Mouse (Mus musculus) stomach, embryonic 15.5 days (tissue): ENCODE results near the gene Cdk17. TPM values are rescaled to one million over a fixed set of nuclear protein-coding genes. Genes with fewer than 3 reads are reported as not detected.

Experiments
- ATAC-seq: fragments of 200-750 bp; cut with Nextera tagmentation; 2 replicates; pipeline ENCODE4 v1.8.0; 2017; ENCODE audit warnings: low read depth, moderate number of reproducible peaks, moderate TSS enrichment; ENCODE audit not compliant: insufficient read depth, low FRiP score
- H3K27ac ChIP-seq: fragments of 300-500 bp; sonication (generic); 2 replicates; pipeline ENCODE4 v1.5.1; 2015; ENCODE audit warnings: mild to moderate bottlenecking, inconsistent platforms
- H3K27me3 ChIP-seq: fragments of 300-500 bp; sonication (generic); replicated peaks from 2 replicates; pipeline ENCODE4 v1.6.1; 2015; ENCODE audit warnings: inconsistent platforms
- H3K36me3 ChIP-seq: fragments of 300-500 bp; sonication (generic); 2 replicates; pipeline ENCODE4 v1.6.1; 2015; ENCODE audit warnings: inconsistent platforms
- H3K4me1 ChIP-seq: fragments of 300-500 bp; sonication (generic); 2 replicates; pipeline ENCODE4 v1.6.1; 2015; ENCODE audit warnings: inconsistent platforms
- H3K4me2 ChIP-seq: fragments of 300-500 bp; sonication (generic); 2 replicates; pipeline ENCODE4 v1.6.1; 2015; ENCODE audit warnings: mild to moderate bottlenecking, inconsistent platforms
- H3K4me3 ChIP-seq: fragments of 300-500 bp; sonication (generic); replicated peaks from 2 replicates; pipeline ENCODE4 v1.5.1; 2015; ENCODE audit warnings: inconsistent platforms
- H3K9ac ChIP-seq: fragments of 300-500 bp; sonication (generic); 2 replicates; pipeline ENCODE4 v1.6.1; 2015; ENCODE audit warnings: inconsistent platforms
- H3K9me3 ChIP-seq: fragments of 300-500 bp; sonication (generic); 2 replicates; pipeline ENCODE4 v1.6.1; 2016; ENCODE audit warnings: inconsistent platforms
- WGBS: fragments of 180-500 bp; shearing (Covaris S2); methylation state at CpG from one replicate; pipeline ENCODE4 v1.1.7; 2015; 5-methylcytosine and 5-hydroxymethylcytosine counted together
- polyA plus RNA-seq: library from polyadenylated mRNA; unstranded; fragments of >200 nt; fragmentation: Nextera tagmentation; extraction: Ambion mirVana; gene quantifications from 2 replicates; pipeline ENCODE4 v1.2.1, GENCODE M21; 2015

The Cdk17 gene
- polyA plus RNA-seq, 1 experiment from 2014 or later, result 17.6 TPM

DNA sequence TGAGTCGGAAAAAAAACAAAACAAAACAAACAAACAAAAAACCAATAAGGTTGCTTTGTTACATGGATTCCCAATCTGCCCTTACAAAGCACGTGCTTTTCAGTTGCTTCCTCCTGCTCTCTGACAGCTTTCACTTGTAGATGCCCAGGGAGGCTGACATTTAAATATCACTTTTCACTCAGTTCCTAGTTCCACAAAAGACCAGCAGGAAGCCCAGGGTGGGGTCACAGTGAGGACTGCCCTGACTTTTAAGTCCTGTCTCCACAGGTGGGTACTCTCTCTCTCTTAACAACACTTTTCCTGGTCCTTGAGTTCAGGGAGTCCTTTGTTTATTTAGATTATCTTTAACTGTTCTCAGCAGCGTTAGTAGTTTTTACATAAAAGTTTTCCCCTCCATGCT is 81.5 kb downstream of the Cdk17 start:
- Histone ChIP-seq H3K4me2 (no peak overlapping the region), H3K36me3 (peaks cover 4% of the 10 kb centered on the region; the same call in 1 of the 2 replicates), H3K9ac (no peak overlapping the region), H3K27ac (no peak overlapping the region), H3K4me1 (peaks cover 2% of the 10 kb centered on the region; the same call in 1 of the 2 replicates), H3K27me3 (no peaks in the 10 kb centered on the region), H3K9me3 (no peaks in the 10 kb centered on the region), H3K4me3 (no peak overlapping the region)
- WGBS, result 20% methylated on average over 3 of the region's 3 CpGs
- no peak for ATAC-seq

DNA sequence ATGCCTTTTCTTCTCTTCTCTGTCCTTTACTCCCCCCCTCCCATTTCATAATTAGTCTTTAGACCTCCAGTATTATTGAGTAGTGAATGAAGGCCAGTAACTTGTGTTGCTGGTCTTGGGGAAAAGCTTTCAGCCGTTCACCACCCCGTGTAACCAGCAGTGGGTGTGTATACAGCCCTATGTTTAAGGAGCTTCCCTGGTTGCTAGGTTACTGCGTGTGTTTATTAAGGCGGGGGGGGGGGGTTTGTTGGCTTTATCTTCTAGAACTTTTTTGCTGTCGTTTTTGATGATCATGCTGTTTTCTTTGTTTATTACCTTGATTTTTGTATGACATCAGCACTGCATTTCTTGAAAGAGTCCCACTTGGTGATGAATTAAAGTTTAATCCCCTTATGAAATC is 82.2 kb downstream of the Cdk17 start:
- Histone ChIP-seq H3K4me3 (no peak overlapping the region), H3K4me2 (no peak overlapping the region), H3K4me1 (peaks cover 6% of the 10 kb centered on the region), H3K27me3 (no peaks in the 10 kb centered on the region), H3K36me3 (peaks cover 4% of the 10 kb centered on the region; the same call in 1 of the 2 replicates), H3K27ac (no peak overlapping the region), H3K9me3 (no peaks in the 10 kb centered on the region), H3K9ac (no peak overlapping the region)
- WGBS, result 16% methylated on average over 5 of the region's 5 CpGs
- no peak for ATAC-seq

DNA sequence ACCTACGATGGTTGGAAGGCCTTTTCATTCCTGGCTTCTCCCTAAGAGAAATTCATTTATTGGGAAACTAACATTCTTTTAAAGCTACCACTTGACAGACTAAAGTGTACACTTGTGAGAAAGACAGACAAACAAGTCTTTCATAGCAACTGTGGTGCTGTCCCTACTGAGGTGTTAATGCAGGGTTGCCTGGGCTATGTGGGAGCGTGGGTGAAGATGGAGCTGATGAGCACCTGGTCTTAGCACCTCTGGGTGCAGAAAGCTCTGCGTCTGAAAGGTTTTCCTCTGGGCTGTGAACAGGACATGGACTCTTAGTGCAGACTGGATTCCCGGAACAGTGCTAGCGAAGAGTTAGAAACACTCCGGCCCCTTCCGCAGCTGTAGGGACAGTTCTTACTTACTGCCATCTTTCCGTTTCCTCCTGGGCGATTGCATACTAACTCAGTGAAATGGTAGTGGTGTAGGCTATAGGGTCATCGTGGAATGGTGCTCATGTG is 83.6 kb downstream of the Cdk17 start:
- Histone ChIP-seq H3K4me1 (peaks cover 8% of the 10 kb centered on the region), H3K9me3 (no peaks in the 10 kb centered on the region), H3K27me3 (no peaks in the 10 kb centered on the region), H3K4me2 (no peak overlapping the region), H3K27ac (no peak overlapping the region), H3K9ac (no peak overlapping the region), H3K36me3 (peaks cover 2% of the 10 kb centered on the region; the same call in 1 of the 2 replicates), H3K4me3 (no peak overlapping the region)
- ATAC-seq, result no peak
- WGBS, result 91% methylated on average over 10 of the region's 10 CpGs

DNA sequence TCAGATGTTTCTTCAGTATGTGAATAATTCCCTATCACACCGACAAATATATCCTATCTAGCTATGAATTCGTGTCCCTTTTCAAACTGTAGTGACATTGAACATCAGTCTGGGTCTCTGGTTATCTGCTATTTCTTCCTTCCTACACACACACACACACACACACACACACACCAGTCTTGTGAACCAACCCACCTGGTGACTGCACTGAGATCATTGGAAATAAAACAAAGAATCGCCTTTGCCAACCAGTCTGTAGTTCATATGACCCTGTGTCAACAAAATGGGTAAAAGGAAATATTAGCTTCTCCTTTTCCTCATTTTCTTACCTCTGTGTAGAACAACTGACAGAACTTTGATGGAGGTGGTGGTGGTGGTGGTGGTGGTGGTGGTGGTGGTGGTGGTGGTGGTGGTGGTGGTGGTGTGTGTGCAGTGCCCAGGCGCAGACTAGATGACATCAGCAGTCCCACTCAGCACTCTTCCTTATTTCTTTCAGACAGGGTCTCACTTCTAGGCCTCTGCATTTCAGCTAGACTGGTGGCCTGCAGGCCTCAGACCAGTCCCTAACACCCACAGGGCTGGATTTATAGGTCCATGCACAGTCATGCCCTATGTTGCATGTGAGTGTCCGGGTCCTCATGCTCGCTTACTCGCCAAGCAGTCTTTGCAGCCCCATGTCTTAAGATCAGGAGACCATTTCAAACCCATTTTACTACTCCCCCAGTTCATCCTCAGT is 85.7 kb downstream of the Cdk17 start:
- no peaks in the 10 kb centered on the region for H3K9me3 ChIP-seq
- H3K27ac ChIP-seq, result peak overlapping the region; percentile 63; the same call in 1 of the 2 replicates
- no peak overlapping the region for H3K4me3 ChIP-seq
- H3K27me3 ChIP-seq, result no peaks in the 10 kb centered on the region
- no peaks in the 10 kb centered on the region; the same call in 1 of the 2 replicates for H3K36me3 ChIP-seq
- H3K9ac ChIP-seq, result no peak overlapping the region
- H3K4me1 ChIP-seq, result peaks cover 23% of the 10 kb centered on the region
- ATAC-seq, result 0 out of 2 replicates have a peak, but pooled peaks have one; percentile 11
- H3K4me2 ChIP-seq, result no peak overlapping the region
- 92% methylated on average over 7 of the region's 7 CpGs for WGBS

DNA sequence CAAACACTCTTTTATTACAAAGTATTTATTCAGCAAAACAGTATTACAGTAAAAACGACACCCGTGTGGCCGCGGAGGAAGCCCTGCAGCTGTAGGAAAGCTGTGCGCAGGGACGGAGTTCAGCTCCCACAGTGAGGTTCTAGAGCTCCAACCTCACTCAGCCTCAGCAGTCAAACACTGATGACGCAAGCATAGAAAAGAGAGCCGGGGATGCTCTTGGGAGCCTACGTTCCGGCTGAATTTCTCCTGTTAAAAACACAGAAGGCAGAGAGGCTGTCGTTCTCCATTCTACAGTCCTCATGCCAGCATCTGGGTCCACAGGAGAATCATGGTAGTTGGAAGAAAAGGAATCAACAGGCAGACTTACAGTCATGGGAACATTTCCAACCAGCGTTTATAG is 86.7 kb downstream of the Cdk17 start:
- no peaks in the 10 kb centered on the region for H3K27me3 ChIP-seq
- 79% methylated on average over 12 of the region's 12 CpGs for WGBS
- H3K9me3 ChIP-seq, result no peaks in the 10 kb centered on the region
- H3K9ac ChIP-seq, result no peak overlapping the region
- H3K4me1 ChIP-seq, result peaks cover 23% of the 10 kb centered on the region
- no peaks in the 10 kb centered on the region; the same call in 1 of the 2 replicates for H3K36me3 ChIP-seq
- no peak overlapping the region for H3K4me2 ChIP-seq
- no peak overlapping the region for H3K4me3 ChIP-seq
- no peak overlapping the region for H3K27ac ChIP-seq
- no peak for ATAC-seq

DNA sequence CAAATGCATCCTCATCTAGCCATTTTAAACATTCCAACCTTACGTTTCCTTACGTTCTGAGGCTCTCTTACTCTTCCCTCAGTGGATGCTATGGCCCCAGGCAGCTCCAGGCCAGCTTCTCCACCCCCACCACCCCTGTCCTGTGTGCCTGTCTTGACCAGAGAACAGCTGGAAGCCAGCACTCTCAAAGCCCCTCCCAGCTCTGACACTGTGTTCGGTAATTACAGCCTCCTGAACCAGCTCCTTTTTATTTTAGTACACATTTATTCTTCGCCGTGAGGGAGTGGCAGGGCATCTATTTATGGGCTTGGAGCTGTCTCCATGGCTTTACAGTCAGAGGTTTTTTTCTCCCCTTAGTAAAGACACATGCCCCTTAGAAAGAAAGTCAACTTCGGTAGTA is 87.2 kb downstream of the Cdk17 start:
- Histone ChIP-seq H3K9ac (no peak overlapping the region), H3K4me1 (peaks cover 23% of the 10 kb centered on the region), H3K27ac (no peak overlapping the region), H3K9me3 (no peaks in the 10 kb centered on the region), H3K4me3 (no peak overlapping the region), H3K36me3 (no peaks in the 10 kb centered on the region; the same call in 1 of the 2 replicates), H3K4me2 (no peak overlapping the region), H3K27me3 (no peaks in the 10 kb centered on the region)
- ATAC-seq, result no peak
- WGBS, result 34% methylated on average over 6 of the region's 6 CpGs

DNA sequence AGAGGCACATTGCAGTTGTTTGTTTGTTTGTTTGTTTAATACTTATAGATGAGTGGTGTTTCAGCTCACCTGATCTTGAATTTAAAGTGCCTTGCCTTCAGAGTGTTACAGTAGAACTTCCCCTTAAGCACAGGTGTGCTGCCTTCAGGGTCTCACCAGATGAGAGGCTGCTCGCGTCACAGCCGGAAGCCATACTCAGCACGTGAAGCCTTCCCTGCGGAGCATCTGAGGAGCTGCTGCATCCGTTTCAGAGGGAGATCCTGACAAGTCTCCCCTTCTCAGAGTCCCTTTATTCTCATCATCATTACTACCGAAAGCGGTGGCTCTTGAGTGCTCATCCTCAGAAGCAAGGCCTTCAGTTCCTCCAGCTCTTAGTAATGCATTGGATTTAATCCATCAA is 87.7 kb downstream of the Cdk17 start:
- H3K4me1 ChIP-seq, result peaks cover 23% of the 10 kb centered on the region
- H3K9ac ChIP-seq, result no peak overlapping the region
- no peak overlapping the region for H3K4me3 ChIP-seq
- H3K36me3 ChIP-seq, result no peaks in the 10 kb centered on the region; the same call in 1 of the 2 replicates
- no peaks in the 10 kb centered on the region for H3K27me3 ChIP-seq
- 83% methylated on average over 8 of the region's 8 CpGs for WGBS
- no peaks in the 10 kb centered on the region for H3K9me3 ChIP-seq
- no peak overlapping the region for H3K27ac ChIP-seq
- ATAC-seq, result no peak
- no peak overlapping the region for H3K4me2 ChIP-seq

DNA sequence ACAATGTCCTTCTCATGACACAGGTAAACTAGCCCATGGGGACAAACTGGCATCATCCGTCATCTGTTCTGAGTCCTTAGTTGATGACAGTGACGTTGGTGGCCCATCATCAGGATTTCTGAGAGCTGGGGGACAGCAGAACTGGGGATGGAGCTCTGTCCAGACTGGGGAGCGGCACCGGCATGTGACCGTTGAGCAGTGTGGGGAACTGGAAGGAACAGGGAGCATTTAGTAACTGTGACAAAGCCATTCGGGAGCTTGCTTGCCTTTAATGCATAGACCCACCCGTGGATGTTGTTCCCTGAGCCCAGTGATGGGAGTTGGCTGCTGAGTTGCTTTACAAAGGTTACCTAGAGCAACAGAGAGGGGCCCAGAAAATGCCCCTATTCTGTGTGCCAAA is 89.2 kb downstream of the Cdk17 start:
- no peak for ATAC-seq
- no peaks in the 10 kb centered on the region; the same call in 1 of the 2 replicates for H3K36me3 ChIP-seq
- H3K9me3 ChIP-seq, result no peaks in the 10 kb centered on the region
- H3K27me3 ChIP-seq, result no peaks in the 10 kb centered on the region
- H3K27ac ChIP-seq, result peak overlapping the region; percentile 78
- no peak overlapping the region for H3K9ac ChIP-seq
- no peak overlapping the region for H3K4me2 ChIP-seq
- WGBS, result 74% methylated on average over 7 of the region's 7 CpGs
- no peak overlapping the region for H3K4me3 ChIP-seq
- H3K4me1 ChIP-seq, result peaks cover 23% of the 10 kb centered on the region

DNA sequence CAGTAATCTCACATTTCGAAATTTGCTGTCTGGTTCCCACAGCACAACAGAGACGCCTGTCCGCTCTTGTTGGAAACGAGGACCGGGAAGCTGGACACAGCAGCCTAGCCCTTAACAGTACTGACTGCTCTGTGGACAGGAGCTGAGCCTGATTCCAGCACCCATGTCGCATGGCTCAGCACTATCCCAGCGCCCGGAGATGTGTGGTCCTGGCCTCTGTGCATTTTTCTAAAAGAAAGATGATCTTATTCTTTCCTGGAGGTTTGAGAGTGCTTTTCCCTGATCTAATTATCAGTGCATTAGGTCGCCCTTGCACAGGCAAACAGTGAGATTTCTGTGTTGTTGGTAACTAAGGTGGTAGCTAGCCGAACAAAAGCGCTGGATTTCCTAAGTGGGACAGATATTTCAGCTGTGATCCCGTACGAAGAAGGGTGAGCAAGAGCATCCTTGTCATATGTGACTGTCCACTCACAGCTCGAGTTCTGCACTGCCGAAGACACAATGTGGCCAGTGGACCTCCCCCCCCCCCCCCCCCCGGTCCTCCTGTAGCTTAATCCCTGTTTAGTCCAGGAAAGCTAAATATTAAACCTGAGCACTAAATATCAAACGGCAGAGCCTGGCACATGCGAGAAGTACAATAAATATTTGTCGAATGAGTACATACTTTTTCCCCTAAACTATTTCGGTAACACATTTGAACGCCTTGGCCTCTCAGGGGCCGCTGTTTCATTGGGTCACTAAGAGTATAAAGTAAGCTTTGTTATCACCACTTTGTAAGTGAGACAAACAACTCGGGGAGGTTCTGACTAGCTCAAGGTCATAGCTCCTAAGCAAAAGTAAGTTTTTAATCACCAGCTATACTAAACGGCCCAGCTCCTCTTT is 90.0 kb downstream of the Cdk17 start:
- no peak overlapping the region for H3K4me2 ChIP-seq
- no peaks in the 10 kb centered on the region for H3K27me3 ChIP-seq
- H3K27ac ChIP-seq, result peak overlapping the region; percentile 78
- H3K36me3 ChIP-seq, result no peaks in the 10 kb centered on the region; the same call in 1 of the 2 replicates
- H3K9ac ChIP-seq, result no peak overlapping the region
- WGBS, result 44% methylated on average over 24 of the region's 24 CpGs
- no peaks in the 10 kb centered on the region for H3K9me3 ChIP-seq
- H3K4me1 ChIP-seq, result peaks cover 29% of the 10 kb centered on the region
- ATAC-seq, result peak; percentile 74
- no peak overlapping the region for H3K4me3 ChIP-seq

DNA sequence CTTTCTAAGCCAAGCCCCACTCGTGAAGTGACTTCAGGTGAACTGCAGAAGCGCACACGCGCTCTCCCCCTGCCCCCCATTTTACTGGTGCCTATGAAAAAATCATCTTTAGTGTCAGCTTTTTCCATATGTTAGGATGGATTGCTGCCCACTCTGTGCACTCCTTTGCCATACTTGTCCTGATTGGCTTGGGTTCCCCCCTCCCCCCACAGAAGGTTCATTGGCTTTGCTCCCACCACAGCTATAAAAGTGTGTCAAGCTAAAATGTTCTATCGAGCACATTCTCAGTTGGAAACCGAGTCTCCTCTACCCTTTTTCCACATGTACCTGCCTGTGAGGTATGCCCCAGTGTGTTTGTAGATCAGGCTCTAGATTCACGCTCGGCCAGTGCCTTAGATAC is 90.8 kb downstream of the Cdk17 start:
- no peaks in the 10 kb centered on the region for H3K27me3 ChIP-seq
- 71% methylated on average over 8 of the region's 8 CpGs for WGBS
- peak overlapping the region; percentile 78 for H3K27ac ChIP-seq
- no peak overlapping the region for H3K9ac ChIP-seq
- no peaks in the 10 kb centered on the region; the same call in 1 of the 2 replicates for H3K36me3 ChIP-seq
- H3K4me1 ChIP-seq, result peaks cover 29% of the 10 kb centered on the region
- H3K9me3 ChIP-seq, result no peaks in the 10 kb centered on the region
- H3K4me2 ChIP-seq, result no peak overlapping the region
- ATAC-seq, result no peak
- H3K4me3 ChIP-seq, result no peak overlapping the region

DNA sequence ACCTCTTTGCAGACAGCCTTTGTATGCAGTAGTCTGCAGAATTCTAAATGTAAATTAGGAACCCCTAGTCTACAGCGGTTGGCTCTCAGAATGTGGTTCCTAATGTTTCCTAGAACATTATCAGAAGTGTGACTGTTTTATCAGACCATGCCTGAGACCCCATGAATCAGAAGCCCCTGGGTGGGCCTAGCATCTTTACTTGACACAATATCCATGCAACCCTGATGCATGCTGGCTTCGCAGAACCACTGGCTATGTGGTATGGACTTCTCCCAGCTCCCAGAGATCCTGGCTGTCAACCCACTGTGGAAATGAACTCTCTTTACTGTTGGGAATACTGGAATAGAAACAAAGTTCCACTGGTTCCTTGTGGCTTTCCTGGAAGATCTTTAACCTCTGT is 92.0 kb downstream of the Cdk17 start:
- H3K9ac ChIP-seq, result no peak overlapping the region
- H3K9me3 ChIP-seq, result no peaks in the 10 kb centered on the region
- H3K27ac ChIP-seq, result no peak overlapping the region
- no peaks in the 10 kb centered on the region for H3K27me3 ChIP-seq
- no peaks in the 10 kb centered on the region; the same call in 1 of the 2 replicates for H3K36me3 ChIP-seq
- WGBS, result 98% methylated on average over 2 of the region's 2 CpGs
- no peak overlapping the region for H3K4me2 ChIP-seq
- ATAC-seq, result no peak
- peaks cover 26% of the 10 kb centered on the region for H3K4me1 ChIP-seq
- H3K4me3 ChIP-seq, result no peak overlapping the region

DNA sequence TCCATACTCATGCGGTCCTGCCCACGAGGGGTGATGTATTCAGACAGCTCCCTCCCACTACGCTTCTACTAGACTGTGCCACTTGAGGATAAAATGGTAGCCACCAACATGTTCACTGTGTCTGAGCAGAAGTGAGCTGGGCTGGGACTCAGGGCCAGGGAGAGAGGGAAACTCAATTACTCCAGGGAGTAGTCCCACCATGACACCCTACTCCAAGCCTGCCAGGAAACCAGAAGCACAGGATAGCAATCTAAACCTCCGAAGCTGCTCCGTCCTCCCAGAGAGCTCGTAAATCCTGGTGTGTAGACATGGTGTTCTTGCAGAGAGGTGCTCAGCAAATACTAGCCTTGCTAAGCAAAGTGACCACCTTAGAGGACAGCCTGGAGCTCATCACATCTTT is 92.5 kb downstream of the Cdk17 start:
- WGBS, result 79% methylated on average over 6 of the region's 6 CpGs

More for the DNA sequence above, 92.5 kb downstream of the Cdk17 start:
- Histone ChIP-seq H3K9ac (no peak overlapping the region), H3K4me3 (no peak overlapping the region), H3K27me3 (no peaks in the 10 kb centered on the region), H3K27ac (no peak overlapping the region), H3K36me3 (no peaks in the 10 kb centered on the region; the same call in 1 of the 2 replicates), H3K4me2 (no peak overlapping the region), H3K4me1 (peaks cover 23% of the 10 kb centered on the region), H3K9me3 (no peaks in the 10 kb centered on the region)
- no peak for ATAC-seq
